Mouse (Mus musculus) myocyte (in vitro differentiated cells): Measurements from ENCODE around the gene Mks1.

Experiments
- CEBPB ChIP-seq: IDR thresholded peaks from 2 replicates; pipeline ENCODE4 v1.6.1; 2011; ENCODE audit warnings: mild to moderate bottlenecking, moderate library complexity; ENCODE audit not compliant: poor library complexity, insufficient read depth, severe bottlenecking
- E2F4 ChIP-seq: IDR thresholded peaks from one replicate; pipeline ENCODE4 v1.6.1; 2011; ENCODE audit warnings: mild to moderate bottlenecking, control low read depth, moderate library complexity; ENCODE audit not compliant: insufficient read depth
- MAX ChIP-seq: IDR thresholded peaks from one replicate; pipeline ENCODE4 v1.6.1; 2011; ENCODE audit warnings: low read depth, mild to moderate bottlenecking, control low read depth
- MYOD1 ChIP-seq, 3 experiments: IDR thresholded peaks; one replicate each; pipeline ENCODE4 v1.6.1; 2011; ENCODE audit warnings: control low read depth in 2 of 3, low read depth in 2 of 3, mild to moderate bottlenecking in 2 of 3, moderate library complexity in 1 of 3; ENCODE audit not compliant: insufficient read length in 2 of 3, control insufficient read depth in 1 of 3
- POLR2A ChIP-seq: IDR thresholded peaks from one replicate; pipeline ENCODE4 v1.6.1; 2011; ENCODE audit warnings: low read depth, mild to moderate bottlenecking, control low read depth, moderate library complexity; ENCODE audit not compliant: insufficient read length
- POLR2AphosphoS2 ChIP-seq: IDR thresholded peaks from one replicate; pipeline ENCODE4 v1.6.1; 2011; ENCODE audit warnings: low read depth, control low read depth; ENCODE audit not compliant: insufficient read length
- TCF12 ChIP-seq: IDR thresholded peaks from one replicate; pipeline ENCODE4 v1.6.1; 2011; ENCODE audit warnings: mild to moderate bottlenecking, control low read depth; ENCODE audit not compliant: poor library complexity, insufficient read depth, severe bottlenecking
- USF1 ChIP-seq: IDR thresholded peaks from one replicate; pipeline ENCODE4 v1.6.1; 2011; ENCODE audit warnings: low read depth, mild to moderate bottlenecking, control low read depth, moderate library complexity

- TF ChIP-seq POLR2A: no peak
- no peak for TF ChIP-seq TCF12
- no peak for TF ChIP-seq MAX
- no peak for TF ChIP-seq CEBPB
- TF ChIP-seq USF1: no peak
- TF ChIP-seq E2F4: no peak
- TF ChIP-seq POLR2AphosphoS2: no peak
- no peak for TF ChIP-seq MYOD1 (IDR thresholded peaks at IDR 0.05; ENCODE audit: control insufficient read depth in 1 of 3, insufficient read length in 2 of 3, low read depth in 2 of 3)
Observed at GRCm38 (mm10) chr11:87897287-87897686, 44.3 kb downstream of the Mks1 start, which contains the start of gene Olfr463.
